ENCODE assay signal across 11 mouse cellular contexts in the genomic region with DNA sequence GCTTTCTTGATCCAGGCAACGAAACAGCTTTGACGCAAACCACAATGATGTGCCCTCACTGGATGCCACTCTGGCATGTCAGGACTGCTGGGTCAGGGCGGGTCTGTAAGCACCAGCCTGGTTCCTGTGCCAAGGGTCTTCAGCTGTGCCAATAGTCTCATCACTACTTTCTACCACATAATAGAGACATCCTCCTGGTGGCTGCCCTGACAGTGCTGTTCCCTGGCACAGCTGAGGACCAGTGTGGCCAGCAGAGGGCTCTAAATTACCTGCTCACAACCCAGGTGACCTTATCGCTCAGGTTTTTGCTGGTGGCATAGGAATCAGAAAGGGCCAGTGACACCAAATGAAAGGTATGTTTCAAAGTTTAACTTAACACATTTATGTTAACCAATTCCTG. TPM values are rescaled to one million over a fixed set of nuclear protein-coding genes. Genes with fewer than 3 reads are reported as not detected.
DNase-seq lines count a peak whose midpoint lies in the region; ATAC-seq and TF ChIP-seq lines count a peak whose summit lies in the region.
"Had no signal": no experiment of that assay in that cellular context is flagged by ENCODE, and none has a peak within 500 bp of the region (broad histone marks: within the 10 kb centered on the region; RNA-seq: fewer than 3 reads in every experiment).

No protein-coding gene starts in this region.

- peak; percentile 13 to 48 for DNase-seq in adrenal gland, adult (ENCODE audit: inconsistent age in 2 of 2, low spot score in 1 of 2)
- DNase-seq in adrenal gland, adult 18-20 months (ENCODE audit: low spot score in 2 of 2), result no peak
- peak; percentile 4 for DNase-seq in midbrain, postnatal 0 days (ENCODE audit: low spot score)
- no peak for DNase-seq in liver, embryonic 14.5 days (ENCODE audit: low read depth in 3 of 3, low spot score in 3 of 3)
- DNase-seq in thymus, postnatal 25 days, result peak; percentile 53
- no peak for DNase-seq in heart, postnatal 36 days

- no peak for ATAC-seq in midbrain, postnatal 0 days (ENCODE audit: low FRiP score)
- ATAC-seq in midbrain, embryonic 16.5 days, result no peak
- ATAC-seq in liver, embryonic 14.5 days (ENCODE audit: insufficient read depth), result no peak
- ATAC-seq in hindbrain, embryonic 12.5 days (ENCODE audit: low FRiP score), result no peak

- no peaks in the 10 kb centered on the region for H3K4me1 ChIP-seq in midbrain, postnatal 0 days (ENCODE audit: insufficient read depth, low read length)
- no peaks in the 10 kb centered on the region for H3K4me1 ChIP-seq in midbrain, embryonic 16.5 days (ENCODE audit: control insufficient read depth, insufficient read depth, low read length)
- no peaks in the 10 kb centered on the region for H3K4me1 ChIP-seq in liver, embryonic 14.5 days (replicated peaks; ENCODE audit: control insufficient read depth in 2 of 2, insufficient read depth in 2 of 2, low read length in 1 of 2)
- no peaks in the 10 kb centered on the region for H3K4me1 ChIP-seq in hindbrain, embryonic 12.5 days
- H3K4me1 ChIP-seq: embryonic facial prominence, embryonic 13.5 days; limb, embryonic 13.5 days had no signal

- 44% methylated on average over 4 of the region's 4 CpGs for WGBS in midbrain, postnatal 0 days
- whole genome bisulfite sequencing in midbrain, embryonic 16.5 days, result 47% methylated on average over 4 of the region's 4 CpGs
- WGBS in liver, embryonic 14.5 days (ENCODE audit: insufficient replicate concordance), result 53% methylated on average over 4 of the region's 4 CpGs
- 47% methylated on average over 4 of the region's 4 CpGs for WGBS in hindbrain, embryonic 12.5 days

- peak; percentile 44 for TF ChIP-seq CTCF in midbrain, postnatal 0 days (IDR thresholded peaks at IDR 0.05)
- peak; percentile 90 for TF ChIP-seq CTCF in liver, embryonic 14.5 days (IDR thresholded peaks at IDR 0.05; ENCODE audit: low read depth)

- no peak overlapping the region for H3K27ac ChIP-seq in midbrain, postnatal 0 days (ENCODE audit: low read depth, low read length)
- no peak overlapping the region for H3K27ac ChIP-seq in midbrain, embryonic 16.5 days (ENCODE audit: low read length)
- no peak overlapping the region for H3K27ac ChIP-seq in liver, embryonic 14.5 days
- no peak overlapping the region for H3K27ac ChIP-seq in hindbrain, embryonic 12.5 days
- H3K27ac ChIP-seq: embryonic facial prominence, embryonic 13.5 days; limb, embryonic 13.5 days had no signal

- no peaks in the 10 kb centered on the region for H3K36me3 ChIP-seq in midbrain, postnatal 0 days (ENCODE audit: insufficient read depth, low read length)
- no peaks in the 10 kb centered on the region for H3K36me3 ChIP-seq in midbrain, embryonic 16.5 days (ENCODE audit: control insufficient read depth, insufficient read depth, low read length)
- H3K36me3 ChIP-seq in liver, embryonic 14.5 days (replicated peaks; ENCODE audit: control insufficient read depth, insufficient read depth, low read depth), result no peaks in the 10 kb centered on the region
- H3K36me3 ChIP-seq in hindbrain, embryonic 12.5 days, result no peaks in the 10 kb centered on the region
- H3K36me3 ChIP-seq: embryonic facial prominence, embryonic 13.5 days; limb, embryonic 13.5 days had no signal

- no peak for TF ChIP-seq EP300 in liver, embryonic 14.5 days (IDR thresholded peaks at IDR 0.05; ENCODE audit: low read depth)

- no peak overlapping the region for H3K4me2 ChIP-seq in midbrain, postnatal 0 days (ENCODE audit: low read depth, low read length, poor library complexity, severe bottlenecking)
- H3K4me2 ChIP-seq in midbrain, embryonic 16.5 days (ENCODE audit: low read length), result no peak overlapping the region
- H3K4me2 ChIP-seq in liver, embryonic 14.5 days (ENCODE audit: low read depth), result no peak overlapping the region
- H3K4me2 ChIP-seq in hindbrain, embryonic 12.5 days (replicated peaks), result no peak overlapping the region
- H3K4me2 ChIP-seq: embryonic facial prominence, embryonic 13.5 days; limb, embryonic 13.5 days had no signal

- H3K4me3 ChIP-seq in midbrain, postnatal 0 days (ENCODE audit: low read depth, low read length), result no peak overlapping the region
- no peak overlapping the region for H3K4me3 ChIP-seq in midbrain, embryonic 16.5 days (ENCODE audit: low read depth, low read length)
- no peak overlapping the region for H3K4me3 ChIP-seq in liver, embryonic 14.5 days (ENCODE audit: insufficient read depth in 1 of 2, low read depth in 2 of 2, low read length in 2 of 2)
- no peak overlapping the region for H3K4me3 ChIP-seq in hindbrain, embryonic 12.5 days
- H3K4me3 ChIP-seq: embryonic facial prominence, embryonic 13.5 days; limb, embryonic 13.5 days had no signal

- intact Hi-C loops in heart, postnatal 36 days (cut with DNase I), result no loop called here

- no peak overlapping the region for H3K9ac ChIP-seq in midbrain, postnatal 0 days (replicated peaks; ENCODE audit: low read length, poor library complexity, severe bottlenecking)
- H3K9ac ChIP-seq in midbrain, embryonic 16.5 days (ENCODE audit: low read depth, low read length), result no peak overlapping the region
- no peak overlapping the region for H3K9ac ChIP-seq in liver, embryonic 14.5 days (replicated peaks)
- no peak overlapping the region for H3K9ac ChIP-seq in hindbrain, embryonic 12.5 days
- H3K9ac ChIP-seq: embryonic facial prominence, embryonic 13.5 days; limb, embryonic 13.5 days had no signal

- no peaks in the 10 kb centered on the region for H3K9me3 ChIP-seq in midbrain, postnatal 0 days (ENCODE audit: low read length)
- no peaks in the 10 kb centered on the region for H3K9me3 ChIP-seq in midbrain, embryonic 16.5 days (replicated peaks; ENCODE audit: control insufficient read depth, low read length, poor library complexity, severe bottlenecking)
- H3K9me3 ChIP-seq in liver, embryonic 14.5 days (ENCODE audit: control insufficient read depth, low read length), result no peaks in the 10 kb centered on the region
- no peaks in the 10 kb centered on the region for H3K9me3 ChIP-seq in hindbrain, embryonic 12.5 days (replicated peaks)
- H3K9me3 ChIP-seq: embryonic facial prominence, embryonic 13.5 days; limb, embryonic 13.5 days had no signal

- H3K27me3 ChIP-seq in midbrain, postnatal 0 days (ENCODE audit: insufficient read depth, low read length), result peaks cover 22% of the 10 kb centered on the region; the same call in 1 of the 2 replicates
- peaks cover 5% of the 10 kb centered on the region for H3K27me3 ChIP-seq in midbrain, embryonic 16.5 days (ENCODE audit: control insufficient read depth, insufficient read depth, low read depth, low read length)
- H3K27me3 ChIP-seq in liver, embryonic 14.5 days (ENCODE audit: control insufficient read depth, insufficient read depth, low read length), result no peaks in the 10 kb centered on the region; the same call in 1 of the 2 replicates
- H3K27me3 ChIP-seq in hindbrain, embryonic 12.5 days, result peaks cover 14% of the 10 kb centered on the region

RNA-seq across cellular contexts. Expression of a gene that starts 1.2 kb away (rescaled TPM):
- total RNA-seq in adrenal gland, adult 18-20 months (2021), result 10 to 100 TPM; 88.4 to 99.0 TPM
- total RNA-seq in midbrain, postnatal 0 days (2014; rRNA removed), result 73.6 and 119 TPM in 2 replicates
- polyA plus RNA-seq in midbrain, postnatal 0 days (2015; fragmentation: Nextera tagmentation; extraction: Ambion mirVana), result 74.0 and 79.5 TPM in 2 replicates
- 62.9 and 72.2 TPM in 2 replicates for polyA plus RNA-seq in midbrain, embryonic 16.5 days (2015; fragmentation: Nextera tagmentation; extraction: Ambion mirVana)
- polyA plus RNA-seq in liver, embryonic 14.5 days (2012; rRNA removed), result 49.8 and 65.9 TPM in 2 replicates
- 109 and 120 TPM in 2 replicates for polyA plus RNA-seq in liver, embryonic 14.5 days (2014; fragmentation: Nextera tagmentation; extraction: Ambion mirVana)
- 32.3 and 32.4 TPM in 2 replicates for polyA plus RNA-seq in hindbrain, embryonic 12.5 days (2016; fragmentation: Nextera tagmentation; extraction: Ambion mirVana)
- 100 to 1,000 TPM; 102 to 104 TPM for total RNA-seq in heart, postnatal 36 days (2021)

RNA-seq across cellular contexts. Expression of a gene that starts 9.0 kb away (rescaled TPM):
- 10 to 100 TPM; 27.6 to 28.2 TPM for total RNA-seq in adrenal gland, adult 18-20 months (2021)
- 11.7 and 14.0 TPM in 2 replicates for total RNA-seq in midbrain, postnatal 0 days (2014; rRNA removed)
- polyA plus RNA-seq in midbrain, postnatal 0 days (2015; fragmentation: Nextera tagmentation; extraction: Ambion mirVana), result 18.2 and 20.8 TPM in 2 replicates
- 19.6 and 20.2 TPM in 2 replicates for polyA plus RNA-seq in midbrain, embryonic 16.5 days (2015; fragmentation: Nextera tagmentation; extraction: Ambion mirVana)
- 18.6 and 24.0 TPM in 2 replicates for polyA plus RNA-seq in liver, embryonic 14.5 days (2012; rRNA removed)
- polyA plus RNA-seq in liver, embryonic 14.5 days (2014; fragmentation: Nextera tagmentation; extraction: Ambion mirVana), result 37.2 and 40.1 TPM in 2 replicates
- polyA plus RNA-seq in hindbrain, embryonic 12.5 days (2016; fragmentation: Nextera tagmentation; extraction: Ambion mirVana), result 18.6 and 20.9 TPM in 2 replicates
- total RNA-seq in heart, postnatal 36 days (2021), result 10 to 100 TPM; 72.0 to 76.5 TPM

RNA-seq across cellular contexts. Expression of a gene that starts 24.7 kb away (rescaled TPM):
- total RNA-seq in adrenal gland, adult 18-20 months (2021), result 1 to 10 TPM; 2.0 to 2.7 TPM
- 0.28 TPM in 1 of 2 replicates, not detected in the other for total RNA-seq in midbrain, postnatal 0 days (2014; rRNA removed)
- polyA plus RNA-seq in midbrain, postnatal 0 days (2015; fragmentation: Nextera tagmentation; extraction: Ambion mirVana), result 0.31 TPM in 1 of 2 replicates, not detected in the other
- polyA plus RNA-seq in midbrain, embryonic 16.5 days (2015; fragmentation: Nextera tagmentation; extraction: Ambion mirVana), result not detected in 2 replicates
- 3.4 and 4.3 TPM in 2 replicates for polyA plus RNA-seq in liver, embryonic 14.5 days (2012; rRNA removed)
- polyA plus RNA-seq in liver, embryonic 14.5 days (2014; fragmentation: Nextera tagmentation; extraction: Ambion mirVana), result 4.7 and 6.3 TPM in 2 replicates
- polyA plus RNA-seq in hindbrain, embryonic 12.5 days (2016; fragmentation: Nextera tagmentation; extraction: Ambion mirVana), result 0.23 and 0.36 TPM in 2 replicates
- 1 to 10 TPM; 7.7 to 8.8 TPM for total RNA-seq in heart, postnatal 36 days (2021)

RNA-seq across cellular contexts. Expression of a gene that starts 37.0 kb away (rescaled TPM):
- total RNA-seq in adrenal gland, adult 18-20 months (2021), result under 1 TPM; 0.50 to 0.80 TPM
- total RNA-seq in midbrain, postnatal 0 days (2014; rRNA removed), result not detected in 2 replicates
- polyA plus RNA-seq in midbrain, postnatal 0 days (2015; fragmentation: Nextera tagmentation; extraction: Ambion mirVana), result 0.12 TPM in 1 of 2 replicates, not detected in the other
- not detected in 2 replicates for polyA plus RNA-seq in midbrain, embryonic 16.5 days (2015; fragmentation: Nextera tagmentation; extraction: Ambion mirVana)
- polyA plus RNA-seq in liver, embryonic 14.5 days (2012; rRNA removed), result 0.50 and 0.65 TPM in 2 replicates
- 0.90 and 1.2 TPM in 2 replicates for polyA plus RNA-seq in liver, embryonic 14.5 days (2014; fragmentation: Nextera tagmentation; extraction: Ambion mirVana)
- polyA plus RNA-seq in hindbrain, embryonic 12.5 days (2016; fragmentation: Nextera tagmentation; extraction: Ambion mirVana), result not detected in 2 replicates
- total RNA-seq in heart, postnatal 36 days (2021), result not detected
- polyA plus RNA-seq: C2C12; embryonic facial prominence, embryonic 13.5 days; limb, embryonic 13.5 days had no signal

RNA-seq across cellular contexts. Expression of a gene that starts 45.0 kb away (rescaled TPM):
- total RNA-seq in adrenal gland, adult 18-20 months (2021), result 10 to 100 TPM; 48.5 to 54.1 TPM
- 39.6 and 60.2 TPM in 2 replicates for total RNA-seq in midbrain, postnatal 0 days (2014; rRNA removed)
- 55.8 and 63.9 TPM in 2 replicates for polyA plus RNA-seq in midbrain, postnatal 0 days (2015; fragmentation: Nextera tagmentation; extraction: Ambion mirVana)
- polyA plus RNA-seq in midbrain, embryonic 16.5 days (2015; fragmentation: Nextera tagmentation; extraction: Ambion mirVana), result 54.3 and 54.7 TPM in 2 replicates
- 30.8 and 33.1 TPM in 2 replicates for polyA plus RNA-seq in liver, embryonic 14.5 days (2012; rRNA removed)
- polyA plus RNA-seq in liver, embryonic 14.5 days (2014; fragmentation: Nextera tagmentation; extraction: Ambion mirVana), result 76.7 and 80.1 TPM in 2 replicates
- polyA plus RNA-seq in hindbrain, embryonic 12.5 days (2016; fragmentation: Nextera tagmentation; extraction: Ambion mirVana), result 62.3 and 63.5 TPM in 2 replicates
- 10 to 100 TPM; 20.0 to 22.4 TPM for total RNA-seq in heart, postnatal 36 days (2021)

Comparison
In these comparisons a context has a peak if more than half of its experiments do, and no peak if none do; other contexts are left out.
1. DNase-seq: peak in adrenal gland, adult (2 of 2), midbrain, postnatal 0 days (single experiment) and thymus, postnatal 25 days (single experiment); none in adrenal gland, adult 18-20 months (0 of 2), liver, embryonic 14.5 days (0 of 3) and heart, postnatal 36 days (0 of 2).